Mouse (Mus musculus) E14TG2a.4 (cell line): ENCODE data around the gene Ppm1j.

Experiments
- CTCF ChIP-seq: conservative IDR thresholded peaks from 2 replicates; pipeline ENCODE4 v1.5.1; 2014; ENCODE audit warnings: low read length
- NANOG ChIP-seq: IDR thresholded peaks from 2 replicates; pipeline ENCODE4 v1.6.1; 2014; ENCODE audit warnings: borderline replicate concordance, low read length, mixed read lengths
- POU5F1 ChIP-seq: IDR thresholded peaks from 2 replicates; pipeline ENCODE4 v1.6.1; 2014; ENCODE audit warnings: low read length, borderline replicate concordance

- TF ChIP-seq CTCF (no peak), POU5F1 (no peak), NANOG (no peak)
Observed at GRCm38 (mm10) chr3:104812254-104812653, 31.4 kb downstream of the Ppm1j start.
